Mouse (Mus musculus) monocyte, adult 5-6 weeks (primary cell): ENCODE data around the gene Pde10a. TPM values are rescaled to one million over a fixed set of nuclear protein-coding genes. Genes with fewer than 3 reads are reported as not detected.

ENCODE experiments used
- ATAC-seq: fragments of 153-309, 156-312 bp; replicated peaks from 2 replicates; pipeline ENCODE4 v1.8.0; 2017; ENCODE audit warnings: mild to moderate bottlenecking; ENCODE audit not compliant: low TSS enrichment, insufficient number of reproducible peaks, severe bottlenecking, poor library complexity, low FRiP score
- total RNA-seq: library from RNA; stranded (forward); fragments of 200-1000, 200-491, 200-594 nt; gene quantifications from 3 replicates; pipeline ENCODE4 v1.2.3, GENCODE M21; 2017

Pde10a gene
- total RNA-seq, 1 experiment from 2014 or later = not detected

DNA sequence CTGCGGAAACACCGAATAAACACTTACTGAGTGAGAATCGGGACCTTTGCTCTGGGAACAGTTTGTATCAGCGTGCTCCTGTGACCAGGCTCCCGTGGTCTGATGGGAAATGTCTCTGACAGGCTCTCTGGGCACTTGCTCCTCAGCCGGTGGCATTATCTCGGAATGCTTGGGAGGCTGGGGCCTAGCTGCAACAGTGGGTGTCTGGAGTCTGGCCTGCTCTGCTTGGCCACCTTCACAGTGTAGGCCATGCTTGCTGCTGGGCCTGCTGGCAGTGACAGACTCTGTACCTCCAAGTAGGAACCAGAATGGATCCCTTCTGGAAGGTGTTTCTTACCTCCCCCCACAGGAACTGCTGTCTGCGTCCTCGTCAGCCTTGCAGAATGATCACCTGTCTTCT, 362.9 kb downstream of the Pde10a start:
- no peak for ATAC-seq

GRCm38 (mm10) chr17:8888639-8889038, 363.5 kb downstream of the Pde10a start:
- no peak for ATAC-seq

- no peak for ATAC-seq
Measured at GRCm38 (mm10) chr17:8892193-8892985, 367.2 kb downstream of the Pde10a start.

- ATAC-seq = no peak
Measured at GRCm38 (mm10) chr17:8895991-8896390, 370.8 kb downstream of the Pde10a start.

GRCm38 (mm10) chr17:8897749-8898148, 372.6 kb downstream of the Pde10a start:
- ATAC-seq = no peak

DNA sequence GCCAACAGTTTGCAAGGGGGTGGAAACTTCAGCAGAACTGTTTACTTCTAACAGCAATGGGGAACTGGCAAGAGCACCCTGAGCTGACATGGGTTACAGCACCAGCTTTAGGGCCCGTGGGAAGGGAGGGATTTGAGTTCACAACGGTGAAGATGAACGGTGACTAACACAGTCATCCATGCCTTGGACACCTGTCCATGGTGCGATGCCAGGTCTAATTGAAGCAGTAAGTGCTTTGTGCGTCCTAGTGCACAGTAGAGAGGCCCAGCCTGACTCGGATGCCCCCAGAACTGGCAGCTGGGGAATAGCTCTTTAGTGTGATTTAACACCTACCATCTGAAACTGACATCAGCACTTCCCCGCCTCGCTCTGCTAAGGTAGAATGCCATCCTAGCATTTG, 373.0 kb downstream of the Pde10a start:
- no peak for ATAC-seq

DNA sequence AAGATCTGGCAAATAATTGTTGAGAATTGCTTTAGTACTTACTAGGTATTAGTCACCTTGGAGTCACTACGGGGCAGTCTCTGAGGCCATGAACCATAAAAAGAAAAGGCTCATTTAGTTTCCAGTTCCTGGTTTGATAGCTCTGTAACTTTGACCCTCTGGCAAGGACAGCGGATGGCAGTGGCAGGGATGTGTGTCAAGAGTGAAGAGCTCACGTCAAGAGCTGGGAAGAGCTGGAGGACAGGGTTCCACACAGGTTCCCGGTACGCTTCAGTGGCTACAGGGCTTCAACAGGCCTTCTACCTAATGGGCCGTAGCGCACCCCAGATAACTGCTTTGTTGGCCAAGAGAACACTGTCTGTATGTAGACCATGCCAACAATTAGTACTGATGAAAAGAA, 374.0 kb downstream of the Pde10a start:
- ATAC-seq = no peak

DNA sequence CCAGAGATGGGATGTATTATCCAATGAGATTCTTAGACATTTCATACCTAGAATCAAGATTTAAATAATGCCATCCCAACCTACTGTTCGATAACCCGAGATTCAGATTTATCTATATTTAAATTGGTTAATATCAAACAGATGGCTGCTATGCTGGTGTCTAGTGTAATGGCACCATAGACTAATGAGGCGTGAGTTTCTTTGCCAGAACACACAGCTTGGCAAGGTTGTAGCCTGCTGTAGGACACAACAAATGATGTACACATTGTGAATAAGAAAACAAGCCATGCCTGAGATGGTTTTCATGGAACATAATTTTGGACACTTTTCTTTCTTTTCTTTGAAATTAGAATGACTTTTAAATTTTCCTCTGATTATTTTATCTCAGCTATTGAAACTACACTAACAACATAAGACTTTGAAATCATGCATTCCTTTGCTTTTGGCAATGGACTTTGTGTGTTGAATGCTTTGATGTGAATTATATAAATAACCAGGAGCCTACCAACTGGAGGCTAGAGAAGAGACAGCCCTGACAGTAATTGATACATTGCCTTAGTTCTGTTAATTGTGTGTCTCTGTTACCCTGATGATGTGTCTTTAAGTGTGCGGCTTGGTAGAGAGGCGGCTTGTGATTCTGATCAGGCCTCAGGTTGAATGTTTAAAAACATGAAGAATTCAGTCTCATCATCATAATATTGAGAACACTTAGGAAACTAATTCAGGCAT, 378.5 kb downstream of the Pde10a start:
- ATAC-seq = no peak

DNA sequence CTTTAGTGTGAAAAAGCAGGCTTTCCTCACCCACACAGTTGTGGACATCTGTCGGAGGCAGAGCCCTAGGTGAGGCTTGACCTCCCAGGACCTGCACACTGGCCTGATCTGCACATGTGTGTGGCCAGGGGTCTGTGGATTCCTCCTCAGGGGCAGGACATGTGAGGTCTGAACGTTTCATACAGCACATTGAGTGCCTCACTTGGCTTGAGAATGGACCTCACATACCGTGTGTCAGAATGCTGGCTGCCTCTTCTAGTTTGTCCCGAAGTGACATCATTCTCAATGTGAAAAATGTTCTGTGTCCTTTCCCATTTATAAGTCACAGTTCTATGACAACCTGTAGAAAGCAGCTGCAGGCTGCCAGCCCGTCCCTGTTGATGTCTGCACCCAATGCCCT, 385.4 kb downstream of the Pde10a start:
- no peak for ATAC-seq

GRCm38 (mm10) chr17:8912933-8913332, 387.8 kb downstream of the Pde10a start:
- no peak for ATAC-seq

DNA sequence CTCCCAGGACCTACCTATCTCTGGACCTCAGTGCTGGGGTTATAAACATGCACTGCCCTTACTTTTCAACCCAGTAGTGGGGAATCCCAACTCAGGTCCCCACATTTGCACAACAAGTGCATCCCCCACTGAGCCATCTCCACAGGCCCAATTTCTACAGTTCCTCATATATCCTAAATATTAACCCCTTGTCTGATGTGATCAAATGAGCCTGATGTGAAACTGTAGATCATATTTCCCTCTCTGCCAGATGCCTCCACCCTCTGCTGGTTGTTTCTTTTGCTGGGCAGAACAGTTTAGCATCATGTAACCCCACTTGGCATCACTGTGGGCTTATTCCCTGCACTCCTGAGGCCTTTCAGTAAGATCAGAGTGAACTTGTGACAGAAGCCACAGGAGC, 390.5 kb downstream of the Pde10a start:
- ATAC-seq = no peak

GRCm38 (mm10) chr17:8923074-8923473, 397.9 kb downstream of the Pde10a start:
- ATAC-seq = no peak

- no peak for ATAC-seq
Measured at GRCm38 (mm10) chr17:8923727-8924126, 398.6 kb downstream of the Pde10a start.

GRCm38 (mm10) chr17:8925819-8926383, 400.7 kb downstream of the Pde10a start:
- no peak for ATAC-seq

GRCm38 (mm10) chr17:8928560-8928959, 403.4 kb downstream of the Pde10a start:
- no peak for ATAC-seq

- no peak for ATAC-seq
Measured at GRCm38 (mm10) chr17:8929636-8930035, 404.5 kb downstream of the Pde10a start.

DNA sequence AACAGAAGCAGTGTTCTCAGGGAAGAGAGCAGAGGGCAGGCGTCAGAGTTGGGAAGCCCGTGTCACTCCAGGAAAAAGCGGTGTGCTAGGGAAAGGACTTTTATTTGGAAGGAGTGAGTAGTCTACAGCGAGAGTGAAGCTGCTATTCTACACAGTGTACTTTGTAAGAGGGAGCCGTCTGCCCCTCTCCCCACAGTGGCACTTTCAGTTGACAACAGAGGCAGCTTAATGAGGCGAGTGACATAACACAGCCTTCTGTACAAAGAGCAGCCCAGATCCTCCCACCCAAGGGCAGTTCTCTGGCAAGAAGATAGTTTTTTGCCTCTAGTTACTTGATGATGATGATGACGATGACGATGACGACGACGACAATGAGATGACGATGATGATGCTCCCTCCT, 410.4 kb downstream of the Pde10a start:
- ATAC-seq = no peak

GRCm38 (mm10) chr17:8936603-8937002, 411.4 kb downstream of the Pde10a start:
- no peak for ATAC-seq

DNA sequence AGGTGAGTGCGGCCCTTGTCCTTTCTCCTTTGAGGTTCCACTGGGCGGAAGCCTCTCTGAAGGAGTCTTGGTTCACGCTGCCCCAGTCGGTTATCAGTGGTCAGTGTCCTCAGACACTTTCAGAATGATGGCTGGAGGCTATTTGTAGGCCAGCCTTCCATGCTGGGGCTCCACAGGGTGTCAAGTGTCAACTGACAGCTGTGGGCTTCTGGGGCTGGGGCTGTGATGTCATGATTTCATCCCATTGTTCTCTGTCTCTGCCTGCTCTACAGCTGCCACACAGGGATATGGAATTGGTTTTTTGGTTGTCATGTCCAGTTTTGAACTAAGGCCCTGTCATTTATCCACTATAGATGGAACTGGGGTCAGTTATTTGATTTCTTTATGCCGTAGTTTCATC, 426.4 kb downstream of the Pde10a start:
- no peak for ATAC-seq

DNA sequence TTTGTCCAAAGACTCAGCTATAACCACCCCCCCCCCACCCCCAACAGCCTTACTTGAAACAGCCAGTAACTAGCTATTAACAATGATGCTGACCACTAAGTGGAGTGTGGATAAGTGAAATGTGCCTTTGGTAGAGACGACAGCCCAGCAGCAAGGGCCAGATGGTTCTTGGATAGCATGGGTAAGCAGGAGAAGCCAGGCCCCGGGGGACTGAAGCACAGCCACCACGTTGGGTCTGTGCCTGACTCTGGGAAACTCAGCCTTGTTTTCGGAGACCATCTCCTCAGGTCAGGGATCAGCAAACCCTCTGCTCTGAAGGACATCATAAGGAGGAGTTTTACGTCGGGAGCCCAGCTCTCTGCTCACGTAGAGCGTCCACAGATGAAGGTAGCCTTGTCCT, 427.8 kb downstream of the Pde10a start:
- no peak for ATAC-seq
